Mouse (Mus musculus): Measurements from ENCODE around the gene Erp29. TPM values are rescaled to one million over a fixed set of nuclear protein-coding genes. Genes with fewer than 3 reads are reported as not detected.

The Erp29 gene
- polyA plus RNA-seq, 1 experiment from 2014 or later, result 102 TPM

DNA sequence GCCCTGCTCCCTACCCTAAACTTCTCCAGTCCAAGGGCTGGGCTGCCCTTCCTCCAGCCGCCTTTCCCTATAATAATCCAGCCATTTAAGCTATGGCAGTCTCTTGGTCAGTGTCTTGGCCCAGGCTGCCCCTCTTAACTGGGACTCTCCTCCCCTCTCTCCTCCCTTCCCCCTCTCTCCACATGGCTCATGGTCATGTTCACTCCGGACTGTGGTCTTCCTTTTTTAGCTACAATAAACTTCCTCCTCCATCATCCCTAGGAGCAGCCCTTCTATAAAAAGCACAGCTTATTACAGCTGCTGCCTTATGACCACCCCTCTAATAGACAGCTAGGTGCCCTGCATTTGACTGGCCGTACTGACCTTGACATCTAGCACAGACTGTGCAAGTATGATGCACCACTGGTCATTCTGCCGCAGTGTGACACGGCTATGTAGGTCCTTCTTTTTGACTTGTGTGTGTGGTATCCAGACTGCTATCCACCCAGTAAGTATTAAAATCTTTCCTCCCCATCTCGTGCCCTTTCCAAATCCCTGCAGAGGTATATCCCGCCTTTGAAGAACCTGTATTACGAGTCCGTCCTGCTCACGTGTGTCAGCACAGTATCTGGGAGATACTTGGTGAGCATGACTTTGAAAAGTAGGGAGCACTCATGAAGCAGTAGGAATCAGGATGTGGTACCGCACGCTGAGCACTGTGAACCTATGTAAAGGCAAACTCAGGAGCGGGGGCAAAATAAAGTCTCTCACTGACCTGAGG is 1.6 kb upstream of the Erp29 start:
- 90% methylated on average over 13 of the region's 13 CpGs for WGBS
- no peak overlapping the region for H3K9ac ChIP-seq (replicated peaks; ENCODE audit: low read length)
- no peak overlapping the region; the same call in 1 of the 2 replicates for H3K27ac ChIP-seq (replicated peaks; ENCODE audit: low read depth, low read length)
- no peaks in the 10 kb centered on the region for H3K9me3 ChIP-seq (replicated peaks; ENCODE audit: control insufficient read depth, low read length)
- no peak for DNase-seq (ENCODE audit: low spot score)
- no peak overlapping the region for H3K4me3 ChIP-seq (ENCODE audit: low read depth, low read length)
- no peaks in the 10 kb centered on the region for H3K36me3 ChIP-seq (replicated peaks; ENCODE audit: control insufficient read depth, insufficient read depth, low read depth, low read length)
- H3K4me1 ChIP-seq (ENCODE audit: control insufficient read depth, insufficient read depth, low read length), result no peaks in the 10 kb centered on the region
- H3K4me2 ChIP-seq (ENCODE audit: low read depth, low read length), result no peak overlapping the region
- H3K27me3 ChIP-seq (ENCODE audit: control insufficient read depth, insufficient read depth, low read length), result no peaks in the 10 kb centered on the region
- no peak for ATAC-seq (replicated peaks; ENCODE audit: insufficient number of reproducible peaks, low FRiP score, low TSS enrichment, low read depth)

DNA sequence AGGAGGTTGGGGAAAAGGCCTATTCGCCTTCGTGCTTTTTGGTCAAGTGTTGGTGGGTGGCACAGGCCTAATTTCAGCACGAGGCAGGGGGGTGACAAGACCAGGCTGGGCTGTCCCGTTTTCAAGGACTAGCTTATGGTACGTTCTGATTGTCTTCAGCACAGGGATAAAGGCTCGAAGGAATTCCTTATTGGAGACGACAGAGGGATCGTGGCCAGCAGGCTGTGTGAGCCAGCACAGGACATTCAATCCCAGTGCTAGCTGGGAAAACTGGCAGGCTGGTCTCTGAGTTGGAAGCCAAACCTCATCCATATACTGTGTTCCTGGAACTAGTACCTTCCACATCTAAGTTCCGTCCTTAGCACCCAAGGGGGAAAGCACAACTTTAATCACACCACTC is 600 bp upstream of the Erp29 start:
- peak; percentile 10; the same call in 1 of the 2 replicates for ATAC-seq (replicated peaks; ENCODE audit: insufficient number of reproducible peaks, low FRiP score, low TSS enrichment, low read depth)
- DNase-seq (ENCODE audit: low spot score), result no peak
- H3K9me3 ChIP-seq (replicated peaks; ENCODE audit: control insufficient read depth, low read length), result no peaks in the 10 kb centered on the region
- H3K36me3 ChIP-seq (replicated peaks; ENCODE audit: control insufficient read depth, insufficient read depth, low read depth, low read length), result peaks cover 4% of the 10 kb centered on the region; the same call in 1 of the 2 replicates
- peak overlapping the region; percentile 80 for H3K9ac ChIP-seq (replicated peaks; ENCODE audit: low read length)
- H3K4me1 ChIP-seq (ENCODE audit: control insufficient read depth, insufficient read depth, low read length), result no peaks in the 10 kb centered on the region
- WGBS, result 9% methylated on average over 9 of the region's 9 CpGs
- H3K27me3 ChIP-seq (ENCODE audit: control insufficient read depth, insufficient read depth, low read length), result no peaks in the 10 kb centered on the region
- H3K4me3 ChIP-seq (ENCODE audit: low read depth, low read length), result peak overlapping the region; percentile 88
- H3K4me2 ChIP-seq (ENCODE audit: low read depth, low read length), result peak overlapping the region; percentile 56
- H3K27ac ChIP-seq (replicated peaks; ENCODE audit: low read depth, low read length), result peak overlapping the region; percentile 52

DNA sequence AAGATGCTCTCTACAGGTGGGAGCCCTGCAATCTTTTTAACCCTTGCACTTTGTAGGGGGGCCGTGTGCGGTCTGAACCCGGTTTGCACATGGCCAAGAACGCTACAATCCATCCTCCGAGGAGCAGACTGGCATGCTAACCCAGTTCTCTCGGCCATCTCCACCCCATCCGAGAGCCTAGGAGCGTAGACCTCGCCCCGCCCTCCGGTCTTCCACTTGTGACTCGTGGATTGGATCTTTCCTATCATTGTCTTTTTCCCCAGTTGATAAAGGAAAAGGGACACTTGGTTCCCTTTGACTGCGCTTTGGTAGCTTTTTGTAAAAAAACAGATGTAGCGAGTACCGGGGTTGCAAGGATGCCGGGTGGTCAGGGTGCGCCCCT is 671 bp downstream of the Erp29 start, which contains the start of gene Tmem116:
Tmem116 (plus strand) TSS at position 250 of the 382 bp plus-strand sequence.
- Histone ChIP-seq H3K4me3 (ENCODE audit: low read depth, low read length) (peak within 1 kb of the TSS; percentile 88), H3K4me1 (ENCODE audit: control insufficient read depth, insufficient read depth, low read length) (no peaks in the 10 kb centered on the region), H3K27ac (replicated peaks; ENCODE audit: low read depth, low read length) (peak within 1 kb of the TSS; percentile 87), H3K36me3 (replicated peaks; ENCODE audit: control insufficient read depth, insufficient read depth, low read depth, low read length) (peaks cover 4% of the 10 kb centered on the region), H3K27me3 (ENCODE audit: control insufficient read depth, insufficient read depth, low read length) (no peaks in the 10 kb centered on the region), H3K9me3 (replicated peaks; ENCODE audit: control insufficient read depth, low read length) (no peaks in the 10 kb centered on the region), H3K4me2 (ENCODE audit: low read depth, low read length) (peak within 1 kb of the TSS; percentile 77), H3K9ac (replicated peaks; ENCODE audit: low read length) (peak within 1 kb of the TSS; percentile 92)
- under 1% methylated on average over 17 of the region's 17 CpGs for WGBS
- ATAC-seq (replicated peaks; ENCODE audit: insufficient number of reproducible peaks, low FRiP score, low TSS enrichment, low read depth) (0 out of 2 replicates have a peak, but pooled peaks have one; percentile 22), DNase-seq (ENCODE audit: low spot score) (peak; percentile 70)

DNA sequence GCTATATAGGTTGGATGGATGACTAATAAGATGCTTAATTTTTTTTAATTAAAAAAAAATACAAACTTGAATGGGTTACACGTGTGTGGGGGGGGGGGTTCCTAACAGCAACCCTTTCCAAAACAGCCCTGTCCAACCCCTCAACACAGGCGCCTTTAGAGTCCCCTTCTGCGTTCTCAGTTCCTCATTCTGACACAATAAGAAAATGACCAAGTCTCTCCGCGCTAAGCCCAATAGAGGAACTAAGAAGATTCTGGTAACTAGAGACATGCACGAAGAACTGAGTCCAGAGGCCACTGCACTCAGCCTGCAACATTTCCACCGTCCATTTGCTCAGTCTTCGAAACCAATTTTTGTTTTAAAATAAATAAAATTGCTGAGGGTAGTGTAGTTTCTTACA is 1.1 kb downstream of the Erp29 start:
- Histone ChIP-seq H3K36me3 (replicated peaks; ENCODE audit: control insufficient read depth, insufficient read depth, low read depth, low read length) (peaks cover 8% of the 10 kb centered on the region), H3K27me3 (ENCODE audit: control insufficient read depth, insufficient read depth, low read length) (no peaks in the 10 kb centered on the region), H3K9ac (replicated peaks; ENCODE audit: low read length) (peak overlapping the region; percentile 92), H3K4me1 (ENCODE audit: control insufficient read depth, insufficient read depth, low read length) (no peaks in the 10 kb centered on the region), H3K4me2 (ENCODE audit: low read depth, low read length) (peak overlapping the region; percentile 77), H3K4me3 (ENCODE audit: low read depth, low read length) (peak overlapping the region; percentile 88), H3K9me3 (replicated peaks; ENCODE audit: control insufficient read depth, low read length) (no peaks in the 10 kb centered on the region), H3K27ac (replicated peaks; ENCODE audit: low read depth, low read length) (no peak overlapping the region)
- DNase-seq (ENCODE audit: low spot score) (no peak), ATAC-seq (replicated peaks; ENCODE audit: insufficient number of reproducible peaks, low FRiP score, low TSS enrichment, low read depth) (no peak)
- WGBS, result 34% methylated on average over 8 of the region's 8 CpGs

DNA sequence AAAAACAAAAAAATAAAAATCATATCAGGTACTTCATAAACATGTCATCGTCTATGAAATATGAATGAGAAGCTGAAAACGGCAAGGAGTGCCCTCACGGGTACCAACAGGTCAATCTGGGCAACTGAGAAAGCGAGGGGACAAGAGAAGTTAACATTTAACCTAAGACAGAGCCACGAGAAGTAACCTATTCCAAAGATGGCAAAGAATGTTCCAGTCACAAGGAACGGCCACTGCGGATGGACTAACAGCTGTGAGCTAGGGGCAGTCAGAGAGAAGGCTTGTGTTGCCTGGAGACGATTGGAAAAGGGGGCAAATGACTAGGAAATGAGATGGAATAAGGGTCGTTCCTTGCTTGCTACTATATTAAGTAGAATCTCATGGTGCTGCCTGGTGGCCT is 1.8 kb downstream of the Erp29 start:
- Histone ChIP-seq H3K27ac (replicated peaks; ENCODE audit: low read depth, low read length) (no peak overlapping the region), H3K9me3 (replicated peaks; ENCODE audit: control insufficient read depth, low read length) (no peaks in the 10 kb centered on the region), H3K4me3 (ENCODE audit: low read depth, low read length) (no peak overlapping the region), H3K36me3 (replicated peaks; ENCODE audit: control insufficient read depth, insufficient read depth, low read depth, low read length) (peaks cover 8% of the 10 kb centered on the region), H3K9ac (replicated peaks; ENCODE audit: low read length) (no peak overlapping the region), H3K4me1 (ENCODE audit: control insufficient read depth, insufficient read depth, low read length) (no peaks in the 10 kb centered on the region), H3K27me3 (ENCODE audit: control insufficient read depth, insufficient read depth, low read length) (no peaks in the 10 kb centered on the region), H3K4me2 (ENCODE audit: low read depth, low read length) (no peak overlapping the region)
- ATAC-seq (replicated peaks; ENCODE audit: insufficient number of reproducible peaks, low FRiP score, low TSS enrichment, low read depth) (no peak), DNase-seq (ENCODE audit: low spot score) (no peak)
- 83% methylated on average over 9 of the region's 9 CpGs for WGBS

DNA sequence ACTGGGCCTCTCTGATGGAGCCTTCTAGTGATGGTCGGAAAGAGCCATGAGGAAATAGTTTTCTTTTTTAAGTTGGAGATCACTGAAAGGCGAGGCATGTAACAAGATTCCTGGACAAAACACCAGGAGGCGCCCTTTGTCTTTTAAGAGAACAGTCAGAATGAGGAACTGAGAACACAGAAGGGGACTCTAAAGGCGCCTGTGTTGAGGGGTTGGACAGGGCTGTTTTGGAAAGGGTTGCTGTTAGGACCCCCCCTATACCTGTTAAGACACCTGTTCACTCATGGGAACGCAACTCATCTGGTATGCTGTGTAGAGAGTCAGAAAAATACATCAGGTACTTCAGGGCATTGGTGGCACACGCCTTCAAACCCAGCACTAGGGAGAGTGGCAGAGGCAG is 2.3 kb downstream of the Erp29 start:
- Histone ChIP-seq H3K4me3 (ENCODE audit: low read depth, low read length) (no peak overlapping the region), H3K9ac (replicated peaks; ENCODE audit: low read length) (no peak overlapping the region), H3K4me1 (ENCODE audit: control insufficient read depth, insufficient read depth, low read length) (no peaks in the 10 kb centered on the region), H3K27ac (replicated peaks; ENCODE audit: low read depth, low read length) (no peak overlapping the region), H3K36me3 (replicated peaks; ENCODE audit: control insufficient read depth, insufficient read depth, low read depth, low read length) (peaks cover 10% of the 10 kb centered on the region), H3K27me3 (ENCODE audit: control insufficient read depth, insufficient read depth, low read length) (no peaks in the 10 kb centered on the region), H3K9me3 (replicated peaks; ENCODE audit: control insufficient read depth, low read length) (no peaks in the 10 kb centered on the region), H3K4me2 (ENCODE audit: low read depth, low read length) (no peak overlapping the region)
- peak; percentile 72 for DNase-seq (ENCODE audit: low spot score)
- WGBS, result 68% methylated on average over 6 of the region's 6 CpGs
- ATAC-seq (replicated peaks; ENCODE audit: insufficient number of reproducible peaks, low FRiP score, low TSS enrichment, low read depth), result no peak

DNA sequence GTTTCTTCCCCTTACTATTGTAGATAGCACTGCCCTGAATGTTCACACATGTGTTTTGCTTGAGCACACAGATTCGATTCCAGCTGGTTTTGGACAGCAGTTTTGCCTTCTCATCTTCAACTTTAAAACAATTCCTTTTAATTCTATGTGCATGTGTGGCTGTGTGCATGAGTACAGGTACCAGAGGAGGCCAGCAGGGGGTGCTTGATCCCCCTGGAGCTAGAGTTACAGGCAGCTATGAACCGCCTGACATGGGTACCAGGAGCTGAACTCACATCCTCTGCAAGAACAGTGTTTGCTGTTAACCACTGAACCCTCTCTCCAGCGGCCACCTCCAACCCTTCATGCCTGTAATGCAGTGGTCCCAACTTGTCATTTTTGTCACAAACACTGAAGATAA is 3.9 kb downstream of the Erp29 start:
- H3K9me3 ChIP-seq (replicated peaks; ENCODE audit: control insufficient read depth, low read length), result no peaks in the 10 kb centered on the region
- H3K4me3 ChIP-seq (ENCODE audit: low read depth, low read length), result no peak overlapping the region
- H3K27ac ChIP-seq (replicated peaks; ENCODE audit: low read depth, low read length), result no peak overlapping the region
- H3K4me1 ChIP-seq (ENCODE audit: control insufficient read depth, insufficient read depth, low read length), result no peaks in the 10 kb centered on the region
- peaks cover 13% of the 10 kb centered on the region for H3K36me3 ChIP-seq (replicated peaks; ENCODE audit: control insufficient read depth, insufficient read depth, low read depth, low read length)
- WGBS, result 86% methylated on average over 3 of the region's 3 CpGs
- no peaks in the 10 kb centered on the region for H3K27me3 ChIP-seq (ENCODE audit: control insufficient read depth, insufficient read depth, low read length)
- no peak overlapping the region for H3K9ac ChIP-seq (replicated peaks; ENCODE audit: low read length)
- no peak for DNase-seq (ENCODE audit: low spot score)
- no peak overlapping the region for H3K4me2 ChIP-seq (ENCODE audit: low read depth, low read length)
- ATAC-seq (replicated peaks; ENCODE audit: insufficient number of reproducible peaks, low FRiP score, low TSS enrichment, low read depth), result no peak

DNA sequence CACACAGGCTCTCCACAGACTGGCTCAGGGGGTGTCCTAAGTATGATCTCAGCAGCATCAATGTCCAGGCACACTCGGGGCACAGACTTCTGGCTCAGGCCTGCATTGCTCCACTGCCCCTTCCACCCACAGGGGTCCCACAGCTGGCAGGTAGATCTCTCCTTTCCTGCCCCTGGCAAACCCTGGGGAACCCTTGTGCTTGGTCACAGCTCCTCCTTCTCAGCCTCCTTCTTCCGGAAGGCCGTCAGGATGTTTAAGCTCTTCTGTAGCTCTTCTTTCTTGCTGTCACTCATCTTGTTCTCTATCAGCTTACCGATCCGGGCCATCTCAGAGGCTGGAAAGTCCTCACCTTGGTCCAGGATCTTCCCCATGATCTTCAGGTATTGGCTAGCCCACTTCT is 7.4 kb downstream of the Erp29 start:
- Histone ChIP-seq H3K27me3 (ENCODE audit: control insufficient read depth, insufficient read depth, low read length) (no peaks in the 10 kb centered on the region), H3K9me3 (replicated peaks; ENCODE audit: control insufficient read depth, low read length) (no peaks in the 10 kb centered on the region), H3K36me3 (replicated peaks; ENCODE audit: control insufficient read depth, insufficient read depth, low read depth, low read length) (peaks cover 13% of the 10 kb centered on the region), H3K9ac (replicated peaks; ENCODE audit: low read length) (no peak overlapping the region), H3K4me3 (ENCODE audit: low read depth, low read length) (no peak overlapping the region), H3K4me1 (ENCODE audit: control insufficient read depth, insufficient read depth, low read length) (no peaks in the 10 kb centered on the region), H3K4me2 (ENCODE audit: low read depth, low read length) (no peak overlapping the region), H3K27ac (replicated peaks; ENCODE audit: low read depth, low read length) (no peak overlapping the region)
- WGBS, result 87% methylated on average over 5 of the region's 5 CpGs
- DNase-seq (ENCODE audit: low spot score) (no peak), ATAC-seq (replicated peaks; ENCODE audit: insufficient number of reproducible peaks, low FRiP score, low TSS enrichment, low read depth) (no peak)

All from embryonic facial prominence, embryonic 11.5 days (tissue).